Mouse (Mus musculus) kidney, postnatal 0 days (tissue): ENCODE measurements around the gene Ikbke. TPM values are rescaled to one million over a fixed set of nuclear protein-coding genes. Genes with fewer than 3 reads are reported as not detected.
A peak's percentile ranks its signal among the peaks of the same experiment; 100 is the strongest.

Experiments
- ATAC-seq: fragments of 200-750 bp; cut with Nextera tagmentation; replicated peaks from 2 replicates; pipeline ENCODE4 v1.8.0; 2017; ENCODE audit warnings: low read depth, moderate number of reproducible peaks, moderate TSS enrichment, moderate library complexity; ENCODE audit not compliant: low FRiP score
- DNase-seq: peaks from one replicate; pipeline ENCODE4 v3.0.0-alpha.2; 2016; ENCODE audit warnings: low spot score
- H3K27ac ChIP-seq: fragments of 300-500 bp; sonication (generic); 2 replicates; pipeline ENCODE4 v1.5.1; 2014; ENCODE audit warnings: mild to moderate bottlenecking
- H3K27me3 ChIP-seq: fragments of 300-500 bp; sonication (generic); 2 replicates; pipeline ENCODE4 v1.6.1; 2014; ENCODE audit warnings: low read length, mixed read lengths; ENCODE audit not compliant: insufficient read depth
- H3K36me3 ChIP-seq: fragments of 300-500 bp; sonication (generic); 2 replicates; pipeline ENCODE4 v1.6.1; 2014; ENCODE audit warnings: low read length, mixed read lengths; ENCODE audit not compliant: insufficient read depth
- H3K4me1 ChIP-seq: fragments of 300-500 bp; sonication (generic); replicated peaks from 2 replicates; pipeline ENCODE4 v1.6.1; 2014; ENCODE audit warnings: antibody characterized with exemption, low read length, mixed read lengths; ENCODE audit not compliant: insufficient read depth
- H3K4me2 ChIP-seq: fragments of 300-500 bp; sonication (generic); 2 replicates; pipeline ENCODE4 v1.6.1; 2014; ENCODE audit warnings: mild to moderate bottlenecking, low read length, moderate library complexity, mixed read lengths
- H3K4me3 ChIP-seq: fragments of 300-500 bp; sonication (generic); replicated peaks from 2 replicates; pipeline ENCODE4 v1.5.1; 2014; ENCODE audit warnings: low read depth, low read length
- H3K9ac ChIP-seq: fragments of 300-500 bp; sonication (generic); 2 replicates; pipeline ENCODE4 v1.6.1; 2014; ENCODE audit warnings: low read depth, low read length
- H3K9me3 ChIP-seq: fragments of 300-500 bp; sonication (generic); replicated peaks from 2 replicates; pipeline ENCODE4 v1.6.1; 2016; ENCODE audit warnings: low read length, inconsistent platforms, mixed read lengths
- CTCF ChIP-seq: IDR thresholded peaks from 2 replicates; pipeline ENCODE4 v1.5.1; 2016; ENCODE audit warnings: antibody characterized with exemption, low read depth, mild to moderate bottlenecking, moderate library complexity
- WGBS: fragments of 180-500 bp; shearing (Covaris S2); extraction: QIAGEN DNeasy Blood & Tissue Kit; methylation state at CpG from one replicate; pipeline ENCODE4 v1.1.7; 2014; 5-methylcytosine and 5-hydroxymethylcytosine counted together
- polyA plus RNA-seq: library from polyadenylated mRNA; unstranded; fragments of >200 nt; fragmentation: Nextera tagmentation; extraction: Ambion mirVana; gene quantifications from 2 replicates; pipeline ENCODE4 v1.2.1, GENCODE M21; 2015

The Ikbke gene
- polyA plus RNA-seq, 1 experiment from 2014 or later, result 3.0 TPM

DNA sequence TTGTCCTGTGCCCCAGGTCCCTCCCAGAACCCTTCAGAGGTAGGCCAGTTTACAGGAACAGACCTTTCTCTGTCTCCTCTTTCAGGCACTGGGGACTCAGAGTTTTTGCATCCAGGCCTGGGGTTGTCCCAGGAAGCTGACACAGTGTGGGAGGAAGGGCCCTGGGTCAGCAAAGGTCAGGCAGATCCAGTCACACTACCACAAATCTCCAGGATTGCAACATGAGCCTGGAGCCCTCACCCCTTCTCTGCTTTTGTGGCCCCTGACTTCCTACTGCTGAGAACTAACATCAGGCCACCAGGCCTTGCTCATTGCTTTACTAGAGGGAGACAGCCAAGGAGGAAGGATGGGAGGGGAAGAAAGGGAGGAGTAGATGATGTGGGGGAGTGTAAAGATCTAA is 2.6 kb downstream of the Ikbke start:
- Histone ChIP-seq H3K9ac (no peak overlapping the region), H3K4me2 (no peak overlapping the region), H3K4me3 (no peak overlapping the region), H3K27ac (no peak overlapping the region), H3K36me3 (0 out of 2 replicates have a peak, but pooled peaks cover 3% of the 10 kb centered on the region), H3K9me3 (no peaks in the 10 kb centered on the region), H3K27me3 (no peaks in the 10 kb centered on the region), H3K4me1 (no peaks in the 10 kb centered on the region)
- DNase-seq (peak; percentile 54), ATAC-seq (no peak)
- TF ChIP-seq CTCF, result no peak

DNA sequence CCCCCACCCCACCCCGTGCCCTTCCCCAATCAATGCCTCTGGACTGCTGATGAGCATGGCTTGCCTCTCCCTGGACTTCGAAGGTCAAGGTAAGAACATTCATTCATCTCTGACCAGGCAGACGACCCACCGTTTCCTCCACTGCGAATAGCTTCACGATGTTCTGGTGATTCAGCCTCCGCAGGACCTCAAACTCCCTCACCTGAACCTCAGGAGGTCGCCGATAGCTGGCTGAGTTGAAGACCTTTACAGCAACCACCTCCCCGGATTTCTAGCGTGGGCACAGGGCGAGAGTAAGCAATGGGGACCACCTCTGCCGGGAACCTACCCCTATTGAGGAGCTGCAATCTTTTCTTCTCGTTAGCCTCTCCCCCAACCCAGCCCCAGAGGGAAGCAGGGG is 3.8 kb downstream of the Ikbke start:
- no peaks in the 10 kb centered on the region for H3K27me3 ChIP-seq
- H3K4me1 ChIP-seq, result no peaks in the 10 kb centered on the region
- H3K4me3 ChIP-seq, result no peak overlapping the region
- no peaks in the 10 kb centered on the region for H3K9me3 ChIP-seq
- DNase-seq, result no peak
- no peak overlapping the region for H3K4me2 ChIP-seq
- ATAC-seq, result no peak
- no peak overlapping the region for H3K9ac ChIP-seq
- TF ChIP-seq CTCF, result no peak
- H3K27ac ChIP-seq, result no peak overlapping the region
- 0 out of 2 replicates have a peak, but pooled peaks cover 3% of the 10 kb centered on the region for H3K36me3 ChIP-seq
- WGBS, result 74% methylated on average over 14 of the region's 14 CpGs

DNA sequence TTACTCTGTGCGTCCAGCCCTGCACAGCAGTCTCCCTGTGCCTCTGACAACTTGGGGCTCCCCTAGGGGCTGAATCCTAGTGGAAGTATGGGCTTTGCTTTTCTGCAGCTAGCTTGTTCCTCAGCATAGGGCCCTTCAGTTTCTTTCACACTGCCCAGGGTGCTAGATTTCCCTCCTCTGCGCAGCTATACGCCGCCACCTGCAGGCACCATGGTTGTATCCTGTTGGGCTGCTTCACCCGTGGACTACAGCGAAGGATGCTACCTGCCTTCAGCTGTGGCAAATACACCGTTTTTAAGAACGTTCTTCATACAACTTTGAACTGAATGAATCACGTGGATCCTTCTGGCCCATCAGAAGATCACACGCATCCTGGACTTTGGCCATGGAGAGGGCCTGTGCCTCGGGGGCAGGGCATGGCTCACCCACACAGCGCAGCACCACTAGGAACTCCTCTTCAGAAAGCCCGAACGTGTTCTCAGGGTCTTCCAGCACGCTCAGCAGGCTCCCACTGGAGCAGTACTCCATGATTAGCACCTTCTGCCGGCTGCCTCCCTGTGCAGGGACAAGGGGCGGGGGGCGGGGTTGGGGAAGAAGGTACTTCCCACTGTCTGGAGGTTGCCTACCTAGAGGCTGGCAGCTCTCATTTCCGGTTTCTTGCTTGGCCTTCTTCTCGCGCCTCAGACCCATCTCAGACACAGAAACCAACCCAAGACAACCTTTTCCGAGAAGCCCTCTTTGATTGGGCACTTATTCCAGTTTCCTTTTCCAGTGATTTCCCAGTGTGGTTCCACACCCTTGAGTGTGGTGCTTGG is 4.5 kb downstream of the Ikbke start:
- H3K9me3 ChIP-seq, result no peaks in the 10 kb centered on the region
- H3K4me1 ChIP-seq, result no peaks in the 10 kb centered on the region
- DNase-seq, result no peak
- H3K36me3 ChIP-seq, result 0 out of 2 replicates have a peak, but pooled peaks cover 3% of the 10 kb centered on the region
- H3K27me3 ChIP-seq, result no peaks in the 10 kb centered on the region
- ATAC-seq, result peak; percentile 43
- no peak overlapping the region for H3K9ac ChIP-seq
- H3K4me2 ChIP-seq, result no peak overlapping the region
- no peak; the same call in 1 of the 2 replicates for TF ChIP-seq CTCF
- no peak overlapping the region for H3K4me3 ChIP-seq
- no peak overlapping the region for H3K27ac ChIP-seq
- WGBS, result 48% methylated on average over 22 of the region's 22 CpGs

DNA sequence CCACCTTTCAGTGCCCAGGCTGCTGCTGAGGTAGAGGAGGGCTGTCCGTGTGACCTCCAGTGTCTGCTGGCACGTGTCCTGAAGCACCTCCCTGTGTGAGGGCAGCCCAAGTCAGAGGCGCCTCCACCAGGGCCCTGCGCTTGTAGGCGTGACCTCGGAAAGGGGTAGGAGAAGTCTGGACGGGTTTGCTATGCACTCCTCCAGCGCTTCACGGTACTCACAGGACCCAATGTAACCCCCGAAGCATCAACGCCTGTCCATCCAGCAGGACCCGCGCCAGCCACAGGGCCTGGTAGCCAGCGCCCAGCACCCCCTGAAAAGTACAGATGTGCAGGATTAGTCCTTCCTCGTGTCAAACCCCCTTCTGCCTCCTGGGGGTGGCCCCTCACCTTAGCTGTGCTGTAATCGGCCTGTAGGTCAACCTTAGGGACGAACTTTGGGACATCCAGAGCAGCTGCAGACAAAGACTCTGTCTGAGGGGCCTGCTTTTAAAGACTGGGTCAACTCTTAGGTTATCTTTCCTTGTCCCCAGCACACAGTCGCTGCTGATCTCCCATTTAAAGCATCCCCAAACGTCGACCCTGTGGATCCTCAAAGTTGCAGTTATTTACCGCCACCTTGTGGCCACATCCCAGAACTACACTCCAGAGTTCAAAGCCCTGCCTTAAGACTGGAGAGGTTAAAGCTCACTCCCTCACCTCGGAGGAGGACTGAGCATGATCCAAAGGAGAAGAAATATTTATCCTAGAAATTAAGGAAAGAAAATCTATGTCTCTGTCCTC is 9.4 kb downstream of the Ikbke start:
- 0 out of 2 replicates have a peak, but pooled peaks cover 3% of the 10 kb centered on the region for H3K36me3 ChIP-seq
- peak; percentile 90 for TF ChIP-seq CTCF
- no peaks in the 10 kb centered on the region for H3K9me3 ChIP-seq
- no peak overlapping the region for H3K4me2 ChIP-seq
- ATAC-seq, result peak; percentile 16; the same call in 1 of the 2 replicates
- peak; percentile 86 for DNase-seq
- no peak overlapping the region for H3K4me3 ChIP-seq
- no peak overlapping the region for H3K9ac ChIP-seq
- no peaks in the 10 kb centered on the region for H3K4me1 ChIP-seq
- H3K27me3 ChIP-seq, result no peaks in the 10 kb centered on the region
- WGBS, result 36% methylated on average over 22 of the region's 22 CpGs
- H3K27ac ChIP-seq, result no peak overlapping the region

DNA sequence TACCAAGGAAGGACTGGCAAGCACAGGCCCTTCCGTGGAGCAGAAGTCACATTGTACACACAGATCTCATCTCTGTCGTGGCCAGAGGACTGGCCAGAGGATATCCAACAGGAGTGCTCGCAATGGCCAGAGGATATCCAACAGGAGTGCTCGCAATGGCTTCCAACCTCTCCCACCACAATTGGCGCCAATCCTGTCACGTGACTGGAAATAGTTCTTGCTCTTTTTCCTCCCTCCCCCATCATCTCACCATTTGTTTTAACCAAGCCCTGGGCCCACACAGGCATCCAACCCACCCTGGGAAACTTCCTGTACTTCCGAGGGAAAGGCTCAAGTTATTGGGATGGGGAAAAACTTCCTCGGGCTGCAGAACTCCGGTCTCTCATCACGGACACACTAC is 10.6 kb downstream of the Ikbke start:
- Histone ChIP-seq H3K27ac (no peak overlapping the region), H3K4me3 (no peak overlapping the region), H3K9me3 (no peaks in the 10 kb centered on the region), H3K9ac (no peak overlapping the region), H3K4me1 (no peaks in the 10 kb centered on the region), H3K4me2 (no peak overlapping the region), H3K36me3 (0 out of 2 replicates have a peak, but pooled peaks cover 3% of the 10 kb centered on the region), H3K27me3 (no peaks in the 10 kb centered on the region)
- 83% methylated on average over 10 of the region's 10 CpGs for WGBS
- ATAC-seq, result no peak
- TF ChIP-seq CTCF, result no peak
- DNase-seq, result no peak

DNA sequence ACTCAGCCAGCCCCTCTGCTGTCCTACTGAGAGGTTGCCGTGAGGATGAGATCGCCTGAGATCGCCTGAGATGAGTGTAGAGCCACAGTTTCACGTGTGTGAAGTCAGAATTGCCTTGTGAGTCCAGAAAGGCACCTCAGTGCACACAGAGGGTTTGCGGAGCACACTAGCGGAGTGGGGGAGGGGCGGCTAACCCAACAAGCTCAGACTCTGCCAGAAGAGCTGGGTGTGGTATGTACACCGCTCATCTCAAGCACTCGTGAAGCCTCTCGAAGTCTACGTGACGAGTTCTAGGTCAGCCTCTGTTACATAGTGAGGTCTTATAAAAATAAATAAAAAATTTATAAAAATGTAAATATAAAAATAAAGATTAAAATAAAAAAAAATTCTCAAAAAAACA is 15.5 kb downstream of the Ikbke start:
- 78% methylated on average over 12 of the region's 12 CpGs for WGBS
- H3K9me3 ChIP-seq, result no peaks in the 10 kb centered on the region
- ATAC-seq (0 out of 2 replicates have a peak, but pooled peaks have one; percentile 41), DNase-seq (no peak)
- no peak for TF ChIP-seq CTCF
- H3K4me3 ChIP-seq, result no peak overlapping the region
- H3K4me2 ChIP-seq, result no peak overlapping the region
- H3K4me1 ChIP-seq, result no peaks in the 10 kb centered on the region
- H3K27ac ChIP-seq, result no peak overlapping the region
- H3K36me3 ChIP-seq, result no peaks in the 10 kb centered on the region
- H3K27me3 ChIP-seq, result no peaks in the 10 kb centered on the region
- H3K9ac ChIP-seq, result no peak overlapping the region
